Mouse (Mus musculus) cerebellum, postnatal 14 days (tissue): Measurements from ENCODE around the gene Slc12a3.

Source experiments
- DNase-seq, 2 experiments: peaks; one replicate each; pipeline ENCODE4 v3.0.0; 2021; ENCODE audit warnings: mixed read lengths in 2 of 2

Gene Slc12a3

GRCm38 (mm10) chr8:94333345-94333744, 4.3 kb downstream of the Slc12a3 start:
- DNase-seq, result no peak

GRCm38 (mm10) chr8:94337559-94337958, 8.6 kb downstream of the Slc12a3 start:
- no peak for DNase-seq

GRCm38 (mm10) chr8:94340796-94341195, 11.8 kb downstream of the Slc12a3 start:
- DNase-seq, result no peak

- no peak for DNase-seq
Measured at GRCm38 (mm10) chr8:94342691-94343090, 13.7 kb downstream of the Slc12a3 start.

- peak; percentile 90 to 93 for DNase-seq
Measured at GRCm38 (mm10) chr8:94343290-94343689, 14.3 kb downstream of the Slc12a3 start.

GRCm38 (mm10) chr8:94343778-94344320, 14.8 kb downstream of the Slc12a3 start:
- no peak for DNase-seq

- no peak for DNase-seq
Measured at GRCm38 (mm10) chr8:94345657-94346056, 16.7 kb downstream of the Slc12a3 start.

GRCm38 (mm10) chr8:94346264-94346663, 17.3 kb downstream of the Slc12a3 start:
- DNase-seq, result no peak

- DNase-seq, result no peak
Measured at GRCm38 (mm10) chr8:94348425-94348824, 19.4 kb downstream of the Slc12a3 start.

GRCm38 (mm10) chr8:94354069-94354531, 25.1 kb downstream of the Slc12a3 start:
- no peak for DNase-seq

GRCm38 (mm10) chr8:94354571-94354970, 25.6 kb downstream of the Slc12a3 start:
- no peak for DNase-seq

- no peak for DNase-seq
Measured at GRCm38 (mm10) chr8:94357220-94357619, 28.2 kb downstream of the Slc12a3 start.

GRCm38 (mm10) chr8:94358541-94358940, 29.5 kb downstream of the Slc12a3 start:
- peak; percentile 93 to 96 for DNase-seq

- DNase-seq, result no peak
Measured at GRCm38 (mm10) chr8:94361774-94362431, 32.9 kb downstream of the Slc12a3 start.

- no peak for DNase-seq
Measured at GRCm38 (mm10) chr8:94362607-94363239, 33.7 kb downstream of the Slc12a3 start.

GRCm38 (mm10) chr8:94363288-94363688, 34.3 kb downstream of the Slc12a3 start:
- DNase-seq, result no peak

- peak; percentile 46 to 50 for DNase-seq
Measured at GRCm38 (mm10) chr8:94363906-94364305, 34.9 kb downstream of the Slc12a3 start.

- DNase-seq, result no peak
Measured at GRCm38 (mm10) chr8:94364686-94365312, 35.8 kb downstream of the Slc12a3 start.

- DNase-seq, result no peak
Measured at GRCm38 (mm10) chr8:94365410-94365981, 36.5 kb downstream of the Slc12a3 start.

- no peak for DNase-seq
Measured at GRCm38 (mm10) chr8:94370839-94371238, 41.8 kb downstream of the Slc12a3 start.

- DNase-seq, result no peak
Measured at GRCm38 (mm10) chr8:94372955-94373599, 44.1 kb downstream of the Slc12a3 start.

GRCm38 (mm10) chr8:94375551-94375991, 46.6 kb downstream of the Slc12a3 start:
- no peak for DNase-seq

- no peak for DNase-seq
Measured at GRCm38 (mm10) chr8:94376176-94376575, 47.2 kb downstream of the Slc12a3 start.
